Mouse (Mus musculus): ENCODE results near the gene Daw1.

Gene Daw1

DNA sequence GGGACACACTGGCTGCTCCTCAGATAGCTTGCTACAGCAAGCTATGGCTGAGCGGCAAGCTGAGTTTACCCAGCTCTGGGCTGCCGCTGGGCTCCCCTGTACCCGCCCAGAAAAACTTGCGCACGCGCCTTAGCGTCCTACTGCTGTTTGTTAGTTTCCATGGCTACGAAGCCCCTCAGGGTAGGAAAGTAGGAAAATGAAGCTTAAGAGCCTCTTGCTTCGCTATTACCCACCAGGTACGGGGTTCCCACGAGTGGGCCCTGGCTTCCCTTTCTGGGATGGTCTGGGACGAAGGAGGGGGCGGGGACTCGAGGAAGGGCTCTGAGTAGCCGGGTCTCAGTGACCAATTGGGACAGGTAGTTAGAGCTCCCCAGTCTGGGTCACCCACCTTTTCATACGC, at the start of gene Daw1:
TSS of gene Daw1 (plus strand) at position 150 of the 400 bp plus-strand sequence.
- CTCF ChIA-PET: interaction anchor here in 1 of 4 experiments (0.9 kb wide), 1 partner anchor 9 kb away, joined by 4 read pairs; no protein-coding TSS in a partner anchor

GRCm38 (mm10) chr1:83110992-83111391, 48.6 kb upstream of the Daw1 start:
- CTCF ChIA-PET: interaction anchor here in 2 of 4 experiments (0.6 kb wide), 2 partner anchors 859 to 1114 kb away, joined by 3 to 4 read pairs; no protein-coding TSS in a partner anchor
- POLR2A ChIA-PET: interaction anchor here in 1 of 4 experiments (0.9 kb wide), 1 partner anchor 10 kb away, joined by 3 read pairs; no protein-coding TSS in a partner anchor

More for the DNA sequence above, at the start of gene Daw1:
- POLR2A ChIA-PET: interaction anchor here in 3 of 4 experiments (0.6 to 1.4 kb wide), 4 partner anchors 43 to 843 kb away, joined by 3 read pairs; no protein-coding TSS in a partner anchor

- POLR2A ChIA-PET: interaction anchor here in 1 of 4 experiments (0.5 kb wide), 1 partner anchor 1338 kb away, joined by 3 read pairs; no protein-coding TSS in a partner anchor
Observed at GRCm38 (mm10) chr1:83111726-83112125, 47.8 kb upstream of the Daw1 start.

GRCm38 (mm10) chr1:83116447-83117137, 43.0 kb upstream of the Daw1 start, which contains the start of gene Ccl20:
Ccl20 (plus strand) TSS chr1:83116766.
- POLR2A ChIA-PET: no interaction called here
- CTCF ChIA-PET: no interaction called here

More at GRCm38 (mm10) chr1:83111726-83112125, 47.8 kb upstream of the Daw1 start:
- CTCF ChIA-PET: interaction anchor here in 2 of 4 experiments (0.6 kb wide), 2 partner anchors 858 to 1113 kb away, joined by 3 to 4 read pairs; no protein-coding TSS in a partner anchor

DNA sequence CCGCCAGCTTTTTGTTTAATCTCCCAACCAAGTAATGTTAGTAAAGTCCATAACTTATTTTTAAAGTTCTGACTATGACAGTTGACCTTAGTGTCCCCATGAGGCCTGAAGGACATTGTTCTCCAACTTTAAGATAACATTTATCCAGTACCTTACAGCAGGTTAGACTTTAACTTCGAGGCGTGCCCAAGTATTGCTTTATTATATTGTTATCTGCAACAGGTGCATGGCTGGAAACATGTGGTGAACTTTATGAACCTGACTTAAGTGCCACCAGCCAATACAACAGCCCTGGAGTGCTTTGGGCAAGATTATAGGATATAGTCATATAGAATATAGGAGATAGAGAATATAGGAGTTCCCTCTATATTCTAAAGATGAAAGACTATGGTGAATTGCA, 42.3 kb upstream of the Daw1 start:
- CTCF ChIA-PET: no interaction called here
- POLR2A ChIA-PET: no interaction called here

DNA sequence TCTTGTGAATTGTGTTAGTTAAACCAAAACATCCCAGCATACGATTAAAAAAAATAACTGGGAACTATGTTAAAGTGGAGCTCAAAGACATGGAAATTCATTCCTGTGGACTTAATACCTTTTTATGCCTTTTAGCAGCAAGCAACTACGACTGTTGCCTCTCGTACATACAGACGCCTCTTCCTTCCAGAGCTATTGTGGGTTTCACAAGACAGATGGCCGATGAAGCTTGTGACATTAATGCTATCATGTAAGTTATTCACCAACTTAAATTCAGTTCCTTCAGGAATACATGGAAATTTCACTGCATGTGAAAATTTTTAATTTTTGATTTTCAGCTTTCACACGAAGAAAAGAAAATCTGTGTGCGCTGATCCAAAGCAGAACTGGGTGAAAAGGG, 41.9 kb upstream of the Daw1 start:
- CTCF ChIA-PET: no interaction called here
- POLR2A ChIA-PET: no interaction called here

- ChIA-PET POLR2A (no interaction called here), CTCF (no interaction called here)
Observed at GRCm38 (mm10) chr1:83119903-83120302, 39.6 kb upstream of the Daw1 start.

- CTCF ChIA-PET: no interaction called here
- POLR2A ChIA-PET: no interaction called here
Observed at GRCm38 (mm10) chr1:83120312-83120711, 39.2 kb upstream of the Daw1 start.

DNA sequence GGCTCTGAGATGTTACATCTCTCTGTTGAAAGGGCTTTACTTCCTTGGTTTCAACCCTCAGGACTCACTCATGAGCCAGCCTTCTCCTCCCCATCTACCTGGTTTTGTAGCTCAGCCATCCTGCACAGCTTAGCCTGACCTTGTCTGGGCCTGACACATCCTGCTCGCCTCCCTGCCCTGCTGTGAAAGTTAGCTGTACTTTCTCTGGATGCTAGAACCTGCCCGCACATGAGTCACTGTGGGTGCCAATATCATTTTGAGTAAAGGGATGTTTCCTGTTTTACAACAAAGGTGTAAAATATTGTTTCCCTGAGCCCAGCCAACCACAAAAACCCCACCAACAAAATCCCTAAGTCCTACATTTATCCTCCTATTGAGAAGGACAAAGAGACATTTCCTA, 36.4 kb upstream of the Daw1 start:
- CTCF ChIA-PET: no interaction called here
- POLR2A ChIA-PET: no interaction called here

- CTCF ChIA-PET: no interaction called here
- POLR2A ChIA-PET: interaction anchor here in 1 of 4 experiments (0.7 kb wide), 1 partner anchor 58 kb away, joined by 3 read pairs; no protein-coding TSS in a partner anchor
Observed at GRCm38 (mm10) chr1:83135829-83136228, 23.7 kb upstream of the Daw1 start.

- POLR2A ChIA-PET: interaction anchor here in 1 of 4 experiments (1.0 kb wide), 1 partner anchor 18 kb away, joined by 3 read pairs; no protein-coding TSS in a partner anchor
- CTCF ChIA-PET: no interaction called here
Observed at GRCm38 (mm10) chr1:83137847-83138246, 21.7 kb upstream of the Daw1 start.

- ChIA-PET POLR2A (no interaction called here), CTCF (interaction anchor here in 2 of 4 experiments (0.6 to 0.7 kb wide), 2 partner anchors 49 to 70 kb away, joined by 3 to 5 read pairs; no protein-coding TSS in a partner anchor)
Observed at GRCm38 (mm10) chr1:83138721-83139120, 20.8 kb upstream of the Daw1 start.

- CTCF ChIA-PET: no interaction called here
- POLR2A ChIA-PET: no interaction called here
Observed at GRCm38 (mm10) chr1:83141510-83141909, 18.0 kb upstream of the Daw1 start.

GRCm38 (mm10) chr1:83142055-83142454, 17.5 kb upstream of the Daw1 start:
- ChIA-PET POLR2A (no interaction called here), CTCF (no interaction called here)

DNA sequence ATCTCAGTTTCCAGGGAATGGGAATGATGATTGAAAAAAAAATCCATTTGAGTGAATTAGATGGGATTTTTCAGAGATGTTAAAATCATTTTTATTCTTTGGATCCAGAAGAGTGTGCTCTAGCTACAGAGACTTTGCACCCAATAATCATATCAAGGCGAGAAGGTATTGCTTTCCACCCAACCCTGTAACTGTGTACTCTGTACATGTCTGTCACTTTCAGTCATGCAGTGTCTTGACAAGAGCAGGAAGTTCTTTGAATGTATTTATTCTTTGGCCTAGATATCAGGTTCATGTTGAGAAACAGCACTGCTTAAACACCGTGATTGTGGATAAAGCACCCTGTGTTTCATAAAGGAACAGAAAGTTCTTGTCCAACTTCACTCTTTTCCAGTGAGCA, 13.0 kb upstream of the Daw1 start:
- POLR2A ChIA-PET: no interaction called here
- CTCF ChIA-PET: no interaction called here

GRCm38 (mm10) chr1:83150227-83150626, 9.3 kb upstream of the Daw1 start:
- CTCF ChIA-PET: interaction anchor here in 2 of 4 experiments (0.5 to 1.4 kb wide), 4 partner anchors 9 to 85 kb away, joined by 3 to 4 read pairs (median 3); partner anchors contain the start of gene Daw1 (in 1 of the 2)
- POLR2A ChIA-PET: no interaction called here

GRCm38 (mm10) chr1:83152961-83153360, 6.6 kb upstream of the Daw1 start:
- CTCF ChIA-PET: no interaction called here

GRCm38 (mm10) chr1:83156876-83157275, 2.7 kb upstream of the Daw1 start:
- CTCF ChIA-PET: no interaction called here
- POLR2A ChIA-PET: no interaction called here

More at GRCm38 (mm10) chr1:83152961-83153360, 6.6 kb upstream of the Daw1 start:
- POLR2A ChIA-PET: no interaction called here

DNA sequence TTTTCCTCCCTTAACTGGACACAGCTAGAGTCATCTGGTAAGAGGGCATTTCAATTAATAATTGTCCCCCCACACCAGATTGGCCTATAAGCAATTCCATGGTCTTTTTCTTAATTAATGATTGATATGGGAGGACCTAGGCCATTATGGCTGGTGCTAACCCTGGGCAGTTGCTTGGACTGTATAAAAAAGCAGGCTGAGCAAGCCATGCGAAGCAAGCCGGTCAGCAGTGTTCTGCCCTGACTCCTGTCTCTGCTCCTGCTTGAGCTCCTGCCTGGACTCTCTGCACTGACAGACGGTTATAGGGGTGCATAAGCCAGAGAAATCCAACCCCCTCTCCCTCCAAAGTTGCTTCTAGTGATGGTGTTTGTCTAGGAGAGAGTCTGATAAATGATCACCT, 2.1 kb downstream of the Daw1 start:
- POLR2A ChIA-PET: no interaction called here
- CTCF ChIA-PET: no interaction called here

GRCm38 (mm10) chr1:83164027-83164426, 4.5 kb downstream of the Daw1 start:
- ChIA-PET POLR2A (no interaction called here), CTCF (no interaction called here)

- ChIA-PET POLR2A (no interaction called here), CTCF (no interaction called here)
Observed at GRCm38 (mm10) chr1:83169158-83169557, 9.6 kb downstream of the Daw1 start.

Data from embryonic stem cell, embryonic (primary cell).